Mouse (Mus musculus): ENCODE results near the gene Klk1b21. TPM values are rescaled to one million over a fixed set of nuclear protein-coding genes. Genes with fewer than 3 reads are reported as not detected.
"Not testable (repeated sequence)": the region's sequence is repeated elsewhere in the genome, so short reads cannot be mapped to it uniquely, and the experiment has no call there.

Gene Klk1b21
- not detected for total RNA-seq (2021)
- long read RNA-seq, experiment 1, result 0 reads
- long read RNA-seq, experiment 2, result 0 reads

DNA sequence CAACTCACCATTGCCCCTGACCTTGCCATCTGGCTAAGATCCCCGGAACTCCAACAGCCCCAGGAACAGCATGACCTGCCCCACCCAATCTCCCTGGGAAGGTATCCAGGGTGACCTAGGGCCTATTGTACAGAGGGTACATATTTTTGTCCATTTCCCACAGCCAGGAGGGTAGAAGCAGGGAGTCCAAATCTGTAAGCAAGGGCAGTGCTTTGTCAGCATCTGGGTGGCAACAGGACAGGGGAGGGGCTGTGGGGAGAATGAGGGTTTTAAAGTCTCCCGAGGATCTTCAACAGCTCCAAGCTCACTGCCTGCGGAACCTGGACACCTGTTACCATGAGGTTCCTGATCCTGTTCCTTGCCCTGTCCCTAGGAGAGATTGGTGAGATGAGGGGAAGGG, at the start of gene Klk1b21:
Klk1b21 (plus strand) TSS at position 301 of the 400 bp plus-strand sequence.
- DNase-seq (ENCODE audit: low spot score in 2 of 2); intact Hi-C loops (cut with DNase I): not testable (repeated sequence)

DNA sequence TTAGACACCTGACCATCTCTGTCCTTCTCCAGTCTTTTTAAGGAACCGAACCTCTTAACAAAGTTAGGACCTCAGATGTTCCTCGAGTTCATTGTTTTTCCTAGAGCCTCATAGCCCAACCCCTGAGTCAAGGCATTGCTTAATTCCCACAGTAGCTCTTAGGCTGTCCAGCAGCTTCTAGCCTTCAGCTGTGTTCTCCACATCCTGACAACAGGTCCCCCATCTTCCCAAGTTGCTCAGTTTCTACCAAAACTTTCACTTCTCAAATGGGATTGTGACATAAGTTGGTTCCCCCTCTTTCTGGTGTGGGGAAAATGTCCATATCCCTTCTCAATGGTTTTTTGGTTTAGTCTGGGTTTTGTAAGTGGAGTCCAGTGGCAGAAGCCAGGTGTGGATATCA, 30.0 kb upstream of the Klk1b21 start:
- intact Hi-C loops (cut with DNase I), result no loop called here

DNA sequence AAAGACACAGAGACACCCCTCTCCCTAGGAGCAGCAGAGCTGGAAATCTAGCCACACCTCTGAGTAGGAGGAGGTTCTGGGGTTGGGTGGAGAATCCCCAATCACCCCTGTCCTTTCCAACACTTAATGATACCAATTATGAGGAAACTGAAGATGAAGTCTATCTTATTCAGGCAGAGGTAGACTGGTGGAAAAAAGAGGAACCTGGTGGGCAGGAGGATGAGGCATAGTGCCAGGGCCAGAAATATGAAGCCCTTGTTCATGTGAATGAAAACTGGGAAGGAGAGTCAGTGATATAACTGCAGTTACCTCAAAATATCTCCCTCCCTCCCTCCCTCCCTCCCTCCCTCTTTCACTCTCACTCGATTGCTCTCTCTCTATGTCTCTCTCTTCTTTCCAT, 24.4 kb upstream of the Klk1b21 start:
- intact Hi-C loops (cut with DNase I), result no loop called here
- DNase-seq (ENCODE audit: low spot score in 2 of 2), result no peak

More for the DNA sequence above, 30.0 kb upstream of the Klk1b21 start:
- no peak for DNase-seq (ENCODE audit: low spot score in 2 of 2)

DNA sequence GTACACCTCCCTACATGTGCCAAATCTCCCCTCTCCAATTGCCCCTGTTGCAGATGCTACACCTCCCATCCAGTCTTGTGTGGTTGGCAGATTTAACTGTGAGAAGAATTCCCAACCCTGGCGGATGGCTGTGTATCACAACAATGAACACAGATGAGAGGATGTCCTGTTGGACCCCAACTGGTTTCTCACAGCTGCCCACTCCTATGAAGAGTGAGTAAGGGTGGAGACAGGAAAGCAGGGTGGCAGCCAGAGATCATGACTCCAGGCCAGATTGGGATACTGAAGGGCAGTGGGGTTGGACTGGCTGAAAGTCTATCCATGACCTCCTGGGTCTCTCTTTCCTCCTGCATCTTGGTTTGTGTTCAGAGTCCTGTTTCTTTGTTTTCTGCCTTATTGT, 6.0 kb upstream of the Klk1b21 start:
- DNase-seq (ENCODE audit: low spot score in 2 of 2), result no peak
- intact Hi-C loops (cut with DNase I), result no loop called here

DNA sequence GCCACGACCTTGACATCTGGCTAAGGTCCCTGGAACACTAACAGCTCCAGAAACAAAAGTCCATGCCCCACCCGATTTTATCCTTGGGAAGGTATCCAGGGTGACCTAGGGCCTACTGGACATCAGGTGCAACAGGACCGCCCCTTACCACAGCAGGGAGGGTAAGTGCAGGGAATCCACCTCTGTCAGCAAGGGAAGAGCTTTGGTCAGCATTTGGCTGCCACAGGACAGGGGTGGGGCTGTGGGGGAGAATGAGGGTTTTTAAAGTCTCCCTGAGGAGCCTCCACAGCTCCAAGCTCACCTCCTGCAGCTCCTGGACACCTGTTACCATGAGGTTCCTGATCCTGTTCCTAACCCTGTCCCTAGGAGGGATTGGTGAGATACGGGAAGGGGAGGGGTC, 10.2 kb downstream of the Klk1b21 start, which contains the start of gene Klk1b22:
Klk1b22 (plus strand) TSS at position 301 of the 400 bp plus-strand sequence.
- DNase-seq (ENCODE audit: low spot score in 2 of 2), result no peak
- intact Hi-C loops (cut with DNase I), result no loop called here

DNA sequence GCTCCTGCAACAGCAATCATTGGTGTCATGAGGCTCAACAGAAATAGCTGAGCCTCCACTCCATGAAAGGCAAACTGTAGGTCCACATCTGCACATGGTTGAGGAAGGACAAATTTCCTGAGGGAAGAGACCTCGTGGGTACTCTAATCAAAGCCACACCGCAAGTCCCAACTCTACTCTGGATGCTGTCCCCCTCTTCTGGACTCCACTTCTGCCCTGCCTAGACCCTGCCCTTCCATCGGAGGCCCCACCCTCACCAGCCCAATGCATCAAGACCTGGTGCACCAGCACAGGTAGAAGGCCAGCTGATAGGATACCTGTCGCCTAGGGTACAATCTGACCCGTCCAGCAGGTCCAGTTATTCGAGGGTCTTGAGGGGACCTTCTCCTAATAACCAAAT, 21.3 kb downstream of the Klk1b21 start:
- no peak for DNase-seq (ENCODE audit: low spot score in 2 of 2)
- intact Hi-C loops (cut with DNase I), result no loop called here

DNA sequence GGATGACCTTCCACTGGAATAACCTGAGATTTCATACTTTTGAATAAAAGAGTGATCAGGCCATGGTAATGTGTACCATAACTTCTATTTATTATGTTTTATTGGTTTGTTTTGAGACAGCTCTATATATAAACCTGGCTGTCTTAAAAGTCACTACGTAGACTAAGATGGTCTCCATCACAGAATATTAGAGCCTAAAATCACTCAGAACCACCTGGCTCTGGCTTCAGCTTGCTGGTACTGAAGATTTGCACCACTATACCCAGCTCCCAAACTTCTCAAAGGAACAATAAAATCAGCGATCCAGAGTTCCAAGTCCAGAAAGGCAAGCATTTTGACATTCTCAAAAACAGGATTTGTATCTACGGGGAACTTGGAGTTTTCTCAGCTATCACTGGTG, 34.3 kb downstream of the Klk1b21 start, which contains the start of gene Klk1b16:
Klk1b16 (plus strand) TSS at position 301 of the 400 bp plus-strand sequence.
- DNase-seq (ENCODE audit: low spot score in 2 of 2), result no peak
- intact Hi-C loops (cut with DNase I), result no loop called here

Other genes starting within 250 kb of the Klk1b21 start
- not detected for gene Klk4, start 221.2 kb upstream of the Klk1b21 start, total RNA-seq (2021)
- not detected for gene Klk15, start 168.6 kb upstream of the Klk1b21 start, total RNA-seq (2021)
- gene Klk1b8, start 151.7 kb upstream of the Klk1b21 start, total RNA-seq (2021), result not detected
- gene Klk1b1, start 135.6 kb upstream of the Klk1b21 start, total RNA-seq (2021), result not detected
- gene Klk1b9, start 126.3 kb upstream of the Klk1b21 start, total RNA-seq (2021), result not detected
- gene Klk1b11, start 106.5 kb upstream of the Klk1b21 start, total RNA-seq (2021), result not detected
- gene Klk1b26, start 90.2 kb upstream of the Klk1b21 start, total RNA-seq (2021), result not detected
- not detected for gene Klk1b27, start 50.0 kb upstream of the Klk1b21 start, total RNA-seq (2021)
- not detected for gene Klk1b22, start 10.3 kb downstream of the Klk1b21 start, total RNA-seq (2021)
- gene Klk1b16, start 34.4 kb downstream of the Klk1b21 start, total RNA-seq (2021), result not detected
- gene Klk1b24, start 85.9 kb downstream of the Klk1b21 start, total RNA-seq (2021), result not detected
- not detected for gene Klk1b3, start 95.9 kb downstream of the Klk1b21 start, total RNA-seq (2021)
- gene Klk1b4, start 105.1 kb downstream of the Klk1b21 start, total RNA-seq (2021), result not detected
- gene Klk1b5, start 113.6 kb downstream of the Klk1b21 start, total RNA-seq (2021), result not detected
- gene Klk1, start 123.0 kb downstream of the Klk1b21 start, total RNA-seq (2021), result not detected
- not detected for gene Gm36864, start 133.8 kb downstream of the Klk1b21 start, total RNA-seq (2021)
- gene 1700028J19Rik, start 144.4 kb downstream of the Klk1b21 start, total RNA-seq (2021), result 1 to 10 TPM; 1.5 to 2.0 TPM
- 10 to 100 TPM; 88.7 to 94.1 TPM for gene 2410002F23Rik, start 144.4 kb downstream of the Klk1b21 start, total RNA-seq (2021)
- gene Acp4, start 155.1 kb downstream of the Klk1b21 start, total RNA-seq (2021), result not detected
- gene Gm15517, start 159.1 kb downstream of the Klk1b21 start, total RNA-seq (2021), result not detected
- gene Clec11a, start 204.6 kb downstream of the Klk1b21 start, total RNA-seq (2021), result 1 to 10 TPM; 2.6 to 3.6 TPM
- 100 to 1,000 TPM; 512 to 537 TPM for gene Shank1, start 207.9 kb downstream of the Klk1b21 start, total RNA-seq (2021)

All from left cerebral cortex, postnatal 14 days (tissue).